Mouse (Mus musculus) cerebral cortex, adult 2 months (tissue): ENCODE data around the gene Arl2bp.

Experiments
- WGBS: fragments of 180-500 bp; shearing (Covaris S2); methylation state at CpG from one replicate; pipeline ENCODE4 v1.1.7; 2018; 5-methylcytosine and 5-hydroxymethylcytosine counted together

Arl2bp gene

GRCm38 (mm10) chr8:94696566-94696965, 30.2 kb downstream of the Arl2bp start:
- 74% methylated on average over 3 of the region's 3 CpGs for WGBS

DNA sequence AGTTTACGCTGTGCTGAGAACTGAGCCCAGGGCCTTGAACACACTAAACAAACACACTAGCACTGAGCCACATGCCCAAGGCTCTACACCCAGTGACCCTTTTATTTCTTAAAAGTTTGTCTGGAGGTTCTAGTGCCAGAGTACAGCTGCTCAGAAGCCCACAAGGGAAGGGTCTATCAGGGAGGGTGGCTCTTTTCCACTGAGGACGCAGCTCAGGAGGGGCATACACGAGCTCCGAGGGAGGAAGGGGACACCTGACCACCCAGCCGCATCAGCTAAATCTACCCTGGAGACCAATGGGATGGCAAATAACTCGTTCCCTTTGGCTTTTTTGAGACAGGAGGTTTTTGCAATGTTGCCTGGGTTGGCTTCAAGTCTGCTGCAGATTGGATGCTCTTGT, 31.6 kb downstream of the Arl2bp start:
- WGBS, result 85% methylated on average over 6 of the region's 6 CpGs

DNA sequence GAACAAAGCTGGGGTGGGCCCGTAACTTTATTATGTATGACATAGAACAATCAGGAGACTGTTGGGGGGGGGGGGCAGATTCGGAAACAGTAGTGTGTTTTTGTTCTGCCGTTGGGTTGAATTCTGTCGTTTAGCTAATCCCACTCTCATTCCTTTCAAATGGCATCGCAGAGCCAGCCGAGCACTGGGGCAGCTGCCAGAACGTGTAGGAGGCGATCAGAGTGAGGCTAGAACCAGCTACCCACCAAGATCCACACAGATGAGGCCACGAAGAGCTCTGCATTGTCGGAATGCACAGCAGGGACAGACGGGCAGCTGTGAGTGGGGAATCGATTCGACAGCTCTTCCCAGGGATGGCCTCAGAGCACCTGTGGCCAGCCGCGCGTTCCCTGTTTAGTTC, 33.0 kb downstream of the Arl2bp start:
- 48% methylated on average over 16 of the region's 16 CpGs for WGBS

DNA sequence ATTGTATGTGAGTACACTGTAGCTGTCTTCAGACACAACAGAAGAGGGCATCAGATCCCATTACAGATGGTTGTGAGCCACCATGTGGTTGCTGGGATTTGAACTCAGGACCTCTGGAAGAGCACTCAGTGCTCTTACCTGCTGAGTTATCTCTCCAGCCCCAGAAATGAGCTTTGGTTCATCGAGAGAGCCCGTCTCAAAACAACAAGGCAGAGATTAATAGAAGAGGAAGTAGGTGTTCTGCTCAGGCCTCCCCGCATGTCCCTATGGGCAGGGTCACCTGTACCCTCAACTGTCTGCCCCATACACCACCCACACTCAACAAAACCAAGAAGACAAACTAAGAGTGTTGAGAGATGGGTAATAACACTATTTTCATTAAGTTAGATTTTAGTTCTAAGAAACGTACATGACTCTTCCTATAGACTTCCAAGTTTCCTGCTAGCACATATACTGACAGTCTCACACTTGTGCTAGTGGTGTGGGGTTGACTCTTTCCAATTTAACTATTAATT, 34.1 kb downstream of the Arl2bp start:
- 89% methylated on average over 4 of the region's 4 CpGs for WGBS

- WGBS, result 63% methylated on average over 3 of the region's 3 CpGs
These were observed 35.8 kb downstream of the Arl2bp start for GRCm38 (mm10) chr8:94702156-94702555.

DNA sequence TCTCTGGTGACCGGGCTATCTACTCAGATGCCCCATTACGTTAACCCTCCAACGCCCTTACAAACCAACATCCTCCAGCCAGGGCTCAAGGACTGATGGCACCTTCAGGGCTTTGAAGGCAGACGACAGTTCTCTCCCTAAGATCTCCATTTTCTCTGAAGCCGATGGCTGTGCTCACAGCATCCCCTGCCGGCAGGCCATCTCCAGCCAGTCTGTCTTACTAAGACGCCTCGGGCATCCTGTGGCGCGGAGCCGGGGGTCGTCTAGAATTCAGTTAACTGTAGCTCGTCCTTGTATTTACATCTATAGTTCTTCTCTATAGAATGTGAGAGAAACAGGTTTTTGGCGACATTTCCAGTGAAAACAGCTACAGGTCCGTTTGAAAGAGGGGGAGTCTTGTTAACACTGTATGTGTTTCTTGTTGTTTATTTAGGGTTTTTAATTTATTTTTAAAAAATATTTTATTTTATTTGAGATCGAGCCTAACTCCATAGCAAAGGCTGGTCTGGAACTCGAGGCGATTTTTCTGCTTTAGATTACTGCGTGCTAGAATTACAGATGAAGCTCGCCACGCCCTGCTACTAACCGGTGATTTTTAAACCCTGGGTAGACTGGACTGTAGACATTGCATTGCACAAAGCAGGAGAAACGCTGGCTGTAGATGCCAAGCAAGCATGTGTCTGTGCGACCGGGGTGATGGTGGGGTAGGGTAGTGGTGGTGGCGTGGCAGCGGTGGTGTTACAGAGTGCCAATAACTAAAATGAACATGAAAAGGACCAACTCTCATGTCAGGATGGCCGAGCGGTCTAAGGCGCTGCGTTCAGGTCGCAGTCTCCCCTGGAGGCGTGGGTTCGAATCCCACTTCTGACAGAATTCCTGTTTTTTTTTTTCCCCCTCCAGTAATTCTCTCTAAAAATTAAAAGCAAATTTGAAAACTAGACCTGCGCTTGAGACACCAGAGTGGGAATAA, 36.7 kb downstream of the Arl2bp start:
- under 1% methylated on average over 35 of the region's 35 CpGs for WGBS

DNA sequence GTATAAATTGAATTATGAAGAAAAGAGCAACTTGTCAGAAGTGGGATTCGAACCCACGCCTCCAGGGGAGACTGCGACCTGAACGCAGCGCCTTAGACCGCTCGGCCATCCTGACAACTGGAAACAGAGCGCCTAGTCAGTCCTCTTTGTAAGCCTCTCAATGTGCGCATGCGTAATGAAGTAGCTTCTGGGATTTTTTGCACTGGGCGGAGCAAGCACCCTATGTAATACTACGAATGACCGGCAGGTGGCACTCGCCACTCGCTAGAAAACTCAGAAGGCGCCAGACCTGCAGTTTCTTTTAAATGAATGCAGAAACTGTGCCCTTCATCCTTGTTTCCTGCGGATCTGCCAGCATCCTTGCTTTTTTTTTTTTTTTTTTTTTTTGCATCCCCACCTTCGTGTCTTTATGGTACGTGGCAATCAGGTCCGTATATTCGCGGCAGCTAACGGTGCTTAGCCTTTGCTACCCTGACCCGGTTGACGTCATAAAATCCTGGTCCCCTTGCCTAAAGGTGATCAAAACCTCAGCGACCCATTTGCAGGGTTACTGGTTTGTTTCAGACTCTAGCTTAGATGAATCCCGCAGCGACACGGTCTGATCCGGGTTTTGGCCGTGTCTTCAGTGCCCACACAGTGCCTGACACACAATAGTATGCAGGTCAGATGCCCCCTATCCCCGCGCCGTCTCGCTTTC, 37.7 kb downstream of the Arl2bp start:
- WGBS, result 1% methylated on average over 35 of the region's 35 CpGs

GRCm38 (mm10) chr8:94704669-94704984, 38.2 kb downstream of the Arl2bp start:
- WGBS, result 8% methylated on average over 9 of the region's 9 CpGs

DNA sequence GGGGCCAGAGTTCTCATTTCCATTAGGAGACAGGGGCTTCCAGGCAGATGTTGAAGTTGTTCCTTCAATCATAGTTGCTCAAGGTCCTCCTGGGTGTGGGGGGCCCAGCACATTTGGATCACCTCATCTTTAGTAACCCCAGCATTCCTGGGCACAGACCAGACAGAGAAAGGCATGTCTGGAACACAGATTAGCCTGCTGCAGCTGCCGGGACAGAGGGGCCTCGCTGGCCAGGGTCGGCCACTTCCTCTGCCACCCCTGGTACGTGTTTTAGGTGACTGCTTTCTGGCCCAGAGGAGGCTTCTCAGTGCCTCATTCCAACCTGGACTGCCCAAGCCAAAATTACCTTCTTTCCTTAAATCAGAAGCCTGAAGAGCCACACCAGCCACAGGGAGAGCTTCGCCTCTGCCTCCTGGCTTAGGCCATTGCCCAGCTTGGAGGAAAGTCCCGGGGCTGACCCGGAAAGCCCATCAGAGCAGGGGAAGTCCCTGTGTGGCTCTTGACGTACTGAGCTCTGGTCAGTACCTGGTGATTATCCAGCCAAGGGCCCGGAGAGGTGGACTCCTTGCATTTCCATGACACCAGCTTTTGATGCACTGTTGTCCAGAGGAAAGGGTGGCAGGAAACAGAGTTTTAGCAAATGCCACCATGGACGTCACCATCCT, 39.3 kb downstream of the Arl2bp start:
- WGBS, result 83% methylated on average over 10 of the region's 10 CpGs

DNA sequence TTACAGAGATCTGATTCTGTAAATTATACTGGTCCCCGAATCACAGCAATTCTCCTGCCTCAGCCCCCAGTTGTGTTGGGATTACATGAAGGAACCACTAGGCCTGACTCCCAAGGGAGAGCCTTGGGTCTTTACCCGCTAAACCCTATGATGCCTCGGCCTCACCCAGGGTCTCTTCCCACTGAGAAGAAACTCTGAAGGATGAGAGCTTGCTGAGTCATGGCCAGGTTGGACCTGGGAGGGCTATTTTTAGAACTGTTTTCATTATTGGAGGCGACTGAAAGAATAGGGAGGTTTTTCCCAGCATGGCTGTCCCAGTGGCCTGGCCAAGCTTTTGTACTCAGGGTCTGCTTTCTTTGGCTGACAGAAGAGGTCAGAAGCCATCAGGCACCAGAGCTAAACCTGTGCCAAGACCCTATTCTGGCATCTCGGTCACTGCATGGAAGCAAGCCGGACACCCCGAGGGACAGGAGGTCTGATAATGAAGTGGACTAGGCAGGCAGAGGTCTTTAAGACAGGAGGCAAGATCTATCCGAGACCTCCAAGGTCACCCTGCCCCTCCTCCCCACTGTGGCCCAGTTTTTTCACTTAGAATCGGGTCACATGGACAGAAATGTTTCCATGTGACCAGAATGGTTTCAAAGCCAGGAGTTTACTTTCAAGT, 40.5 kb downstream of the Arl2bp start:
- WGBS, result 63% methylated on average over 9 of the region's 9 CpGs

DNA sequence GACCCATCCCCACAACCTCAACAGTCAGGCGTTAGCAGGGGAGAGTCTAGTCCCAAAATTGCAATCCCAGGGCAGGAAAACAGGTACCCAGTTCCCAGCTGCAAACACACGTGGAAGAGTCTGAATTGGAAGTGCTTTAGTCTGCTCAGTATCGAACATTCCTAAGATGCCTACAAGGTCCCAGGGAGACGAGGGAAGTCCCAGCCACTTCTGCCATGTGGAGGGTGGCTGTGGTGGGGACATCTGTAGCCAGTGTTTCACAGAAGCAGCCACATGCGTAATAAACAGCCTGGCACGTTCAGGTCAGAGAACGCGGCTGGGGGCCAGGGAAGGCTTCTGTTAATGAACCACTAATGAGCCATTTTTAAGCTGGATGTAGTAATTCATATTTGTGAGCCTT, 43.9 kb downstream of the Arl2bp start:
- WGBS, result 75% methylated on average over 8 of the region's 8 CpGs

DNA sequence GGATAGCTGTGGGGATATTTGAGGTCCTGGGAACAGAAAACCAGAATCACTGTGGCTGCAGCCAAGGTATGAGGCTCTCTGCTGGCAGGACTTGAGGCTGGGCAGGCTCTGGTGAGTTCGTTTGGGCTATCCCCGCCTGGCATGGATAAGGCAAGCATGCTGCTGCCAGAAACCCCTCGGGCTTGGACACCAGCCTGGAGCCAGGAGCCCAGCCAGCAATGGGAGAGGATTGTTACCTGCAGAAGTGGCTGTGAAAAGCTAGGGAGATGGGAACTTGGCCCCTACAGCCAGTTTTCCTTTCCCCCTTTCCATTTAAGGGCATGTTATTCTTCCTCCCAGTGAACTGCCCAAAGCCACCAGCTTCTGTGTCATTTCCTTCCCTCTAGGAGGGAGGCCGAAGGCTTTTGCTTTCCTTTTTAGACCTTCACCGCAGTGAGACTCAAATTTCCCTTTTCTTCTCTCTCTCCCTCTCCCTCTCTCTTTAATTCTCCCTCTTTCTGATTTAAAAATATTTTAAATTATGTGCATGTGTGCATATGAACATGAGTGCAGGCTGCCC, 44.8 kb downstream of the Arl2bp start:
- 55% methylated on average over 5 of the region's 5 CpGs for WGBS

GRCm38 (mm10) chr8:94714556-94714955, 48.2 kb downstream of the Arl2bp start:
- WGBS, result 48% methylated on average over 5 of the region's 5 CpGs

DNA sequence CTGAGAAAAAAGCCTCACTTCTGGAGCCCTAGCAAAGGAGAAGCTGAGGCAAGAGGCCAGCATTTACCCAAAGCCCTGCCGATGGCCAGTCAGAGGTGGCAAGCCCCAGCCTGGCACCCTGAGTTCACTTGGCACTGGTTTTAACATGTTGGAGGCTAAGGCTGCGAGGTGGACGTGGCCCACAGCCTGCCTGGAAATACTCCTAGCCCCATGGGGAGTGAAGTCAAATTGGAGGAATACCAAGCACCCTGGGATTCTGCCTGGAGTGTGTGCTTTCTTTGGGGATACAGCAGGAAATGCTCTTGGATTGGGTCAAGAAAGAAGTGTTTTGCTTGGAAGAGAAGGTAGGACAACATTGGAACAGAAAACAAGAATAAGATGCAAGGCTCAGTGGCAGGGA, 49.5 kb downstream of the Arl2bp start:
- WGBS, result 63% methylated on average over 3 of the region's 3 CpGs

- WGBS, result 90% methylated on average over 1 of the region's 1 CpGs
These were observed 50.4 kb downstream of the Arl2bp start for GRCm38 (mm10) chr8:94716841-94717240.
